Mouse (Mus musculus) left cerebral cortex, adult 18-20 months (tissue): ENCODE measurements at regions not wholly inside any gene's neighbourhood (a gene's known extent, or its start where the extent isn't known, plus 50 kb on each side); places are given as distances from the start of the nearest gene placed in this dataset.

Source experiments
- DNase-seq, 2 experiments: peaks; one replicate each; pipeline ENCODE4 v3.0.0; 2021 to 2022; ENCODE audit warnings: low spot score in 2 of 2, mixed read lengths in 1 of 2

DNA sequence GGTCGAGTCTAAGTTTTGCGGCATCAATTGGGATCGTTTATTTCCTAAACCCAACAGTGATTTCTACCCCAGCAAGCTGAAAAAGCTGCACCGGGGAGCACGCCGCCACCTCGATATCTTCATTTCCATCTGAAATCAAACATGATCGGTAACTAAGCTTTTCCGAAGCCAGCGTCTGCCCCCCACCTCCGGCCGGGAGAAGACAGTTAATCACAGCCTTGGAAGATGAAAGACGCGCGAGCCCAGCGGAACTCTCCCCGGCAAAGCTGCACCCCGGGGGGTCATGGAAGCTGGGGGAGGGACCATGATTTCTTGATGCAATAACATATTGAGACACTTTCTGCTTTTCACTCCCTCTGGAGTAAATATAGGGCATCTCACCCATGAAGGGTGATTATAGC is 468.4 kb downstream of the Vrk1 start:
- DNase-seq = no peak

- DNase-seq = no peak
These were observed 469.2 kb downstream of the Vrk1 start for GRCm38 (mm10) chr12:106479067-106479877.

- DNase-seq = no peak
These were observed 469.8 kb downstream of the Vrk1 start for GRCm38 (mm10) chr12:106479878-106480194.

DNA sequence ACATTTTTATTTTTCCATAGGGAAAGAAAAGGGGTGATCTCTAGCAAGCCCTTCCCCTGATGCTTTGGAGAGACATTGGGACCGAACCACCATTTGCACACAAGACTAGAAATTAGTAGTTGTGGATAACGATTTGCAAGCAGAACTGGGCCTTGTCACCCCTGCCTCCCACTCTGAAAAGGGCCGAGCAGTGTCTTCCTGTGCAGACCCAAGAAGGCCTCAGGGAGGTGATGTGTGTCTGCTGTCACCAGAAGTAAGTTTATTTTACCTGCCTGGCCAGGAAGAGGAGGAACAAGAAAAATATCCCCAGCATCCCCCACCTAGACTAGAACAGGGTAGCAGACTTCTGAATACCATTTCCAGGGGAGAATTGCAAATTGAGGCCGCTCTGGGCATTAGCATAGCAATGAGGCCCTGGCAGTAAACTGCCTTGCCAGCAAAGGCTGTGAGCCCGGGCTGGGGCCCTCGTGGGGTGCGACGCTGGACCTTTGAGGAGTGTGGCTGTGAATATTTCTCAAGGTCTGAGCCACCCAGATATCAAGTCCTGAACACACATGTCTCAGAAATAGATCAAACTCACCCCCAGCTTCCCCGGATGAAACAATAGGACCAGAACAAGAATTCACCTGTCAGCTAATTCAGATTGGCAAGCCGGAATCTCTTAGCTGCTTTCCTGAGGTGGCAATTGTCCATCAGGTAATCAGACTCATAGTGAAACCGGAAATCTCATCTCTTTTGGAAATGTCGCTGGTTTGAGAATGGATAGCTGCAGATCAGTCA is 470.4 kb downstream of the Vrk1 start:
- DNase-seq = no peak

DNA sequence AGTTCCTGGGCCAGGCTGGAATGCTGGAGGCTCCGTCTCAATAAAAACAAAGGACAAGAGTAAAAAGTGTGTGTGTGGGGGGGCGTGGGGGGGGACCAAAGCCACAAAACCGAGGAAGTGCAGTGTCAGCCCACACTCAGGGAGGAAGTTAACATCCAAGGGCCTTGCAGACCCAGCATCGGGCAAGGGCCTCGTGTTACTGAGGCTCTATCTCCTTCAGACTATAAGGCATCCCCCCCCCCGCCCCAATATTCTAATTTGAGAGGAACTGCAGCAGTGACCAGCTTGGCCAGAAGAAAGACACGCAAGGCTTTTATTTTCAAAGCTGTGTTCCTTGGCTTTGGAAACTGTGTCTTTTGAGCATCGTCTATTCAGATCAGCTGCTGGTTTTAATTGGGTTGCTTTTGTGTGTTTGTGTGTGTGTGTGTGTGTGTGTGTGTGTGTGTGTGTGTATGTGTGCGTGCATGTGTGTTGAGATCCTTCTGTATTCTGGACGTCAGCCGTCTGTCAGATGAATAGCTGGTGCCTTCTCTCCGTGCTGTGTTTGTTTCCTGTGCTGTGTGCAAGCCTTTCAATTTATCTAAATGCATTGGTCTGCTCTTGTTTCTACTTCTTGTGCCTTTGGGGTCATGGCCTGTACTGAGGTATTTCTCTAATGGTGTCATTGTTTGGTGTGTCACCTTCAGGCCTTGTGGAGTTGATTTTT is 491.7 kb downstream of the Vrk1 start:
- DNase-seq = no peak

GRCm38 (mm10) chr12:106504285-106504684 is 494.3 kb downstream of the Vrk1 start:
- DNase-seq = no peak

DNA sequence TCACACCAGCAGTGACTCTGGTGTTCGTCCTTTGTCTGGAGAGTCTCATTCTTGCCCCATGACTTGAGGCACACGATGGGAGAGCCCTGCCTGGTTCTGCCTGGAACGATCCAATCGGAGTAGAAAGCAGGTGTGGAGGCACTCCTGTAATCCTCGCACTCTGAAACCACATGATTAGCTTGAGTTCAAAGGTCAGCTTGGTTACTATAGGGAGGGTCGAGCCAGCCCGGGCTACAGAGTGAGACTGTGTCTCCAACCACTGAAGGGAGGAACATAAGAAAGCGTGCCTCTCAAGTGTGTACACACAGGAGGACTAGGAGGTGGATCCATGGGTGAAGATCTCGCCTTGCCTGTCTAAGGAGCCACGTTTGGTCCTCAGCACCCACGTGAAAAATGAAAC is 504.0 kb downstream of the Vrk1 start:
- no peak for DNase-seq

DNA sequence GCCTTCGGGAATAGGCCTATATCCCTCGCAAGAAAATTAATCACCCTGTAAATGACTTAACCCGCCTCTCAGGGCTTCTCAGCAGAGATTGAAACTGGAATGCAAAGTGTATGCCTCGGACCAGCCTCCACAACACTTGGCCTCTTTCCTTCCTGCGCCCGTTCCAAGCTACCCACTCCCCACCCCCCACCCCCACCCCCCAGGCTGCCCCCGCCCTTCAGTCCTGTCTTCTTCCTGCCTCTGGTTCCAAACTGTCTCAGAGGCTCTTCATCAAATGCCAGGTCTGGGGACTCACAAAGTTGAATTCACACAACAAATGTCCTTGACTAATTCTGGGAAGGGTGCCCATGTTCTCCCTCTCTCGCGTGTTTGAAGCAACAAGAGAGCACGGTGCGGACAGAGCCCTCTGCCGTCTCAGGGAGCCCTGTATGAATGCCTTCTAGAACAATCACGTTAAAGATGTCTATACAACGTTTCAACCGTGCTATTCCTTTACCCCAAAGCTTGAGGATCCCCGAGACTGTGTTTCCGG is 505.3 kb downstream of the Vrk1 start:
- no peak for DNase-seq

GRCm38 (mm10) chr12:106519141-106519540 is 509.1 kb downstream of the Vrk1 start:
- no peak for DNase-seq

DNA sequence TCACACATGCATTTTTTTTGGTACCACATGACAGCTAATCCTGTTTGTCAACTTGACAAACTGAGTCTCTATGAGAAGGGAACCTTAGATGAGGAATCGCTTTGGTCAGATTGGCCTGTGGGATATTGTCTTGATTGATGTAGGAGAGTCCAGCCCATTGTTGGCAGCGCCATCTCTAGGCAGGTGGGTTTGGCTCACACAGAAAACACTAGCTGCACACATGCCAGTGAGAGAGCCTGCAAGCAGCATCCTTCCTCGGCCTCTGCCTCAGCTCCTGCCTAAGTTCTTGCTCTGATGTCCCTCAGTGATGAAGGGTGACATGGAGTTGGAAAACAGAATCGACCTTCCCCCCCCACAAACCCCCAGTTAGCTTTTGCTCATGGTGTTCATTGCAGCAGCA is 514.4 kb downstream of the Vrk1 start:
- DNase-seq = no peak

GRCm38 (mm10) chr12:106527116-106527515 is 517.1 kb downstream of the Vrk1 start:
- no peak for DNase-seq

DNA sequence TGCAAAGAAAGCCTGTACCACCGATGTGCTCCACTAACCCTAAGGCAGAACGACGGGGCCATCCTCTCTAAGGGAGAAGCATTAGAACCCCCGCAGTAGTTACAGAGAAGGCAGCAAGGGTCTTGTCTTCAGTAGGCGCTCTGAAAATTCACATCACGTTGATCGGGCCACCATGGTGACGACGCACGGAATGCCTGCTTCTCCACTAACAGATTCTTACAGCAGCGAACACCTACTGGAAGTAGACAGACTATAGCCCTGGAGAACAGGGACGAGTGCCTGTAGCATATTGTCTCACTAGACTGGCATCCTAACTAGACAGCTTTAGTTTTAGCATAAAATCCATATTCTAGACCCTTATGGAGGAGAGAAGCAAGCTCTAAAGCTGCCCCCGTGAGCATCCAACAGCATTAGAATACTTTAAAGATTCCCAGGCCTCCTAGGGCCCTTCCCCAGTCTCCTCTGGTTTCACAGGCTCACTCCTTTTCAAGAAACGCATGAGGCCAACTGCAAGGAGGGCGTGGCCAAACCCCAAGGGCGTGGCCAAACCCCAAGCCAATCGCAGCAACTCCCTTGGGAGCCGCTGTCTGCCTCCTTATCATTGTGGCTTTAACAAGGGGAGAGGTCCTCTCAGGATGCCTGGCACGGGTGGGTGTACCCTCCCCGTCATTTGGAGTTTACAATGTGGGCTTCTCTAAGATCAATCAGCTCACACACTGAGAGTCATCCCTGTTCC is 517.8 kb downstream of the Vrk1 start:
- DNase-seq = peak in 1 of 2 experiments; percentile 3

GRCm38 (mm10) chr12:106528521-106528920 is 518.5 kb downstream of the Vrk1 start:
- peak in 1 of 2 experiments; percentile 8 for DNase-seq

GRCm38 (mm10) chr12:106529175-106529574 is 519.1 kb downstream of the Vrk1 start:
- DNase-seq = no peak

GRCm38 (mm10) chr12:106535086-106535485 is 525.1 kb downstream of the Vrk1 start:
- no peak for DNase-seq

- DNase-seq = no peak
These were observed 525.7 kb downstream of the Vrk1 start for GRCm38 (mm10) chr12:106535628-106536288.

DNA sequence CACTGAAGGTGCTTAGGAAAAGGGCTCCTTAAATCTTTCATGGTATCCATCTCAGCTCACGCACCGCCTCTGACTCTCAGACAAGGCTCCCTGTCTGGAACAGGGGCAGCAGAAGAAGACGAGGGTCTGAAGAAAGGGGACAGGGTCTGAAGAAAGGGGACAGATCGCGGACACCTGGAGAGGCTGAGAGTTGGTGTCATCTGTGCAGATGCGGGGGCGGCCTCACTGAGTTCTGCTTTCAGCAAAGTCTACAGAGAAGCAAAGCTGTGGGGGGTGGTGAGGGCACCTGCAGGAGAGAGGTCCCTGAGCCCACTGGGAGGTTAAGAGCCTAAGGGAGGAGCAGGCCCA is 526.2 kb downstream of the Vrk1 start:
- DNase-seq = no peak

- no peak for DNase-seq
These were observed 530.0 kb downstream of the Vrk1 start for GRCm38 (mm10) chr12:106540003-106540402.

- no peak for DNase-seq
These were observed 549.5 kb downstream of the Vrk1 start for GRCm38 (mm10) chr12:106559566-106559965.

- no peak for DNase-seq
These were observed 555.2 kb downstream of the Vrk1 start for GRCm38 (mm10) chr12:106565263-106565681.

DNA sequence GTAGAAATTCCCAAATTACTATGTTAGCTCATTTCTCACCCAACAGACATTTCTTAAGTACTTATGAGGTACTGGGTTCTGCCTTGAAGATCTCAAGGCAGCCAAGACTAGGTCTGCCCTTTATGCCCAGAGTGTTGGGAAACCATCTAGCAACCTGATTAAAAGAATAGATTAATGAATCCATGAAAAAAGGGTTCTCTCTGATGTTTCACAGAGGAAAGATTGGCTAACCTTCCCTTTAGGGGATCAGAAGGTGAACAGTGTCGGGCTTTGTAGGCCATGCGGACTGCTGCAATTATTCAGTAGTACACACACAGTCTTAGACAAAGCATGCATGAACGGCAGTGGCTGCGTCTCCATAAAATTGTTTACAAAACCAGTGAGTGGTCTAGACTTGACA is 556.3 kb downstream of the Vrk1 start:
- no peak for DNase-seq
